Mouse (Mus musculus) kidney, embryonic 14.5 days (tissue): ENCODE data around the gene Kazald1. TPM values are rescaled to one million over a fixed set of nuclear protein-coding genes. Genes with fewer than 3 reads are reported as not detected.

ENCODE experiments used
- ATAC-seq: fragments of 200-750 bp; cut with Nextera tagmentation; 2 replicates; pipeline ENCODE4 v1.8.0; 2017; ENCODE audit warnings: moderate number of reproducible peaks, mild to moderate bottlenecking, moderate TSS enrichment, moderate library complexity; ENCODE audit not compliant: low FRiP score, low TSS enrichment
- H3K27ac ChIP-seq: fragments of 300-500 bp; sonication (generic); 2 replicates; pipeline ENCODE4 v1.5.1; 2014; ENCODE audit warnings: low read depth, mild to moderate bottlenecking, low read length, moderate library complexity, mixed read lengths
- H3K27me3 ChIP-seq: fragments of 300-500 bp; sonication (generic); 2 replicates; pipeline ENCODE4 v1.6.1; 2014; ENCODE audit warnings: mild to moderate bottlenecking, low read length; ENCODE audit not compliant: control insufficient read depth, insufficient read depth
- H3K36me3 ChIP-seq: fragments of 300-500 bp; sonication (generic); 2 replicates; pipeline ENCODE4 v1.6.1; 2014; ENCODE audit warnings: low read length, mixed read lengths; ENCODE audit not compliant: control insufficient read depth, insufficient read depth
- H3K4me1 ChIP-seq: fragments of 300-500 bp; sonication (generic); 2 replicates; pipeline ENCODE4 v1.6.1; 2014; ENCODE audit warnings: low read length, mixed read lengths; ENCODE audit not compliant: control insufficient read depth, insufficient read depth
- H3K4me2 ChIP-seq: fragments of 300-500 bp; sonication (generic); replicated peaks from 2 replicates; pipeline ENCODE4 v1.6.1; 2014; ENCODE audit warnings: low read depth, mild to moderate bottlenecking, low read length
- H3K4me3 ChIP-seq: fragments of 300-500 bp; sonication (generic); 2 replicates; pipeline ENCODE4 v1.5.1; 2014; ENCODE audit warnings: mild to moderate bottlenecking, low read length
- H3K9ac ChIP-seq: fragments of 300-500 bp; sonication (generic); 2 replicates; pipeline ENCODE4 v1.6.1; 2014; ENCODE audit warnings: low read depth, mild to moderate bottlenecking, low read length, moderate library complexity
- H3K9me3 ChIP-seq: fragments of 300-500 bp; sonication (generic); 2 replicates; pipeline ENCODE4 v1.6.1; 2016; ENCODE audit warnings: low read length; ENCODE audit not compliant: control insufficient read depth
- WGBS: fragments of 180-500 bp; shearing (Covaris S2); extraction: QIAGEN DNeasy Blood & Tissue Kit; methylation state at CpG from one replicate; pipeline ENCODE4 v1.1.7; 2014; 5-methylcytosine and 5-hydroxymethylcytosine counted together
- polyA plus RNA-seq: library from polyadenylated mRNA; unstranded; fragments of >200 nt; fragmentation: Nextera tagmentation; extraction: Ambion mirVana; gene quantifications from 2 replicates; pipeline ENCODE4 v1.2.1, GENCODE M21; 2014

Gene Kazald1
- polyA plus RNA-seq, 1 experiment from 2014 or later = 10.7 TPM

DNA sequence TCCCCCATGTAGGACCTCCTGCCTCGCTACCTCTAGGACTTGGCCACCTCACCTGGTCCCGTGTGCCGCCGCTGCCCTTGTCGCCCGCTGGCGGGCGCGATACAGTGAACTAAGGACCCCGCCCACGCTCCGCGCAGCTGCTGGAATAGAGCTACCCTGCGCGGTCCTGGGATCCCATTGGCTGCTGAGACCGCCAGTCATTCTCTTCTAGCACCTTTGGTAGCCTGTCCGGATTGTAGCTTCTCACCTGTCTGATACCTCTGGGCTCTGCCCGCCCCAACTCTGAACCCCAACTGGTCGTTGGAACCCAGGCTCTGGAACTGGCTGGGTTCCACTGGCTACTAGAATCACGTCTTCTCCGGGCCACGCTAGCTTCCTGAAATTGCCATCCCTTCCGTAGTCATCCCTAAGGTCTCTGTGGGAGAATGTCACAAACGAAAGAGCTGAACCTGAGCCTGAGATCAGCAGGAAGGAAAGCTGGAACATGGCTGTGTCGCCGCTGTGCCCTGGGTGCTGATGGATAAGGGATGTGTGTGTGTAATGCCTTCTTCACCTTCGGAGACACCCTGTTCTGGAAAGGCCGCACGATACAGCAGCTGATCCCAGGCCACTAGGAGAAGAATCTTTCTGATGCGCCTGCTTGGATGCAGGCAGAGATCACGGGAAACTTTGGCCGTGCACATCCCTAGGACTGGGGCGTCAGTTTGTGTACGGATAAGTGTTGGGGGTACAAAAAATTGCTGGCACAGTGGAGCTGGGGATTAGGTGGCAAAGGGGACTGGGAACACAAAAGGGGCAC is 28.3 kb upstream of the Kazald1 start:
- Histone ChIP-seq H3K9ac (peak overlapping the region; percentile 60; the same call in 1 of the 2 replicates), H3K4me3 (peak overlapping the region; percentile 46), H3K36me3 (0 out of 2 replicates have a peak, but pooled peaks cover 4% of the 10 kb centered on the region), H3K9me3 (no peaks in the 10 kb centered on the region), H3K27ac (peak overlapping the region; percentile 81; the same call in 1 of the 2 replicates), H3K4me1 (peaks cover 27% of the 10 kb centered on the region), H3K4me2 (peak overlapping the region; percentile 86), H3K27me3 (peaks cover 13% of the 10 kb centered on the region)
- ATAC-seq = peak; percentile 37
- 3% methylated on average over 34 of the region's 34 CpGs for WGBS

DNA sequence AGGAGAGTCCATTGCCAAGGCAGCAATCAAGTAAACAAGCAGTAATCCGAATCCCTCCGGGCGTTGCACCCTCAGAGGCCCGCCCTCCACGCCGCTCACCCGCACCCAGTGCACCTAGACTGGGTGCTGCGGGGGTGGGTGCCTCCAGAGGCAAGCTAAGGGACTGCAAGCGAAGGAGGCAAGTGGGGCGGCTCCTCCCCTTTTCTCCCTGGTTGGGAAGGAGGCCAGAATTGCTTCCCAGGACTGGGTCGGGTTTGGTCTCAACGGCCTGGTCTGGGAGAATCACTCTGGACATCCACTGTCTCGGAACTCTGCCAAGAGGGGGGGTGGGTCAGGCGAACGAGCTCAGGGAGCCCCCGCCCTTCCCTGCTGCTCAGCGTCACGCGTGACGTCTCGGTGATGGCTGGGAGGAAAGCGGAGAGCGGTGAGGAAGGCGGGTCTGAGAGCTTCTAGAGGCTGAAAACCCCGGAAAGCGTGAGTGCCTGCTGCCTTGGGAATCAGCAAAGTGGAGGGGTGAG is 27.6 kb upstream of the Kazald1 start, which contains the start of gene Sfxn3:
Gene Sfxn3, plus strand, starts transcription at position 87 of the 518 bp plus-strand sequence.
- peak; percentile 75 for ATAC-seq
- Histone ChIP-seq H3K4me2 (peak within 1 kb of the TSS; percentile 86), H3K36me3 (peaks cover 8% of the 10 kb centered on the region; the same call in 1 of the 2 replicates), H3K4me1 (peaks cover 27% of the 10 kb centered on the region), H3K9ac (peak within 1 kb of the TSS; percentile 60), H3K27ac (peak within 1 kb of the TSS; percentile 81), H3K4me3 (peak within 1 kb of the TSS; percentile 46), H3K9me3 (no peaks in the 10 kb centered on the region), H3K27me3 (peaks cover 13% of the 10 kb centered on the region)
- under 1% methylated on average over 26 of the region's 26 CpGs for WGBS

DNA sequence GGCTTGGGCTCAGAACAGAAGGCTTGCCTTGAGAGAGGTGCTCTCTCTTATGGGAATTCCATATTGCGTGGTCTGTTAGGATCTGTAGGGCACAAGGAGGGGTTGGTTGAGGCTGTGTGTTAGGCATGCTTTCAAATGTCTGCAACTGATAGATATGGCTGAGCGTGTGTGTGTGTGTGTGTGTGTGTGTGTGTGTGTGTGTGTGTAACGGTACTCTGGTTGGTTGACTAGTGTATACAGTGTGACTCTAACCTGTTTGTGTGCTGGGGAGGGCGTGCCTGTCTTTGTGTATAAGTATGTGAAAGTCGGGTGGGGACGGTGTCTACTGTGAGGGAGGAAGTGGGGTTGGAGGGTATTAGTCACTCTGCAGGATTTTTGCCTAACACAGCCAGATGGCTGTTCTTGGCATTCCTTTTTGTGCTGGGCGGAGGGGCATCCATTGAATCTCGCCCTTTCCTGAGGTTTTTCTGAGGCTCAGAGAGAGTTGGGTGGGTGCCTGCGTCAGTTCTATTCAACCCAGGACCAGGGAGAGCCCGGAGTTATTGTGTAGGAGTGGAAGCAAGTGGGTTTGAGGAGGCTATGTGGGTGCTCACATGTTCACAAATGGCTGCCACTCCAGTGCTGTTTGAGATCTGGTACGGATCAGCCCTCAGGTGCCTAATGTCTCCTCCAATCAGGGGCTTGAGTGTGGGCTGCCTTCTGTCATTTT is 27.0 kb upstream of the Kazald1 start:
- Histone ChIP-seq H3K4me1 (peaks cover 27% of the 10 kb centered on the region), H3K4me3 (peak overlapping the region; percentile 46), H3K36me3 (peaks cover 11% of the 10 kb centered on the region; the same call in 1 of the 2 replicates), H3K27ac (peak overlapping the region; percentile 81), H3K9me3 (no peaks in the 10 kb centered on the region), H3K9ac (peak overlapping the region; percentile 60), H3K27me3 (peaks cover 13% of the 10 kb centered on the region), H3K4me2 (peak overlapping the region; percentile 86)
- 38% methylated on average over 11 of the region's 11 CpGs for WGBS
- peak; percentile 46 for ATAC-seq

- Histone ChIP-seq H3K9ac (no peak overlapping the region), H3K4me1 (peaks cover 27% of the 10 kb centered on the region), H3K36me3 (peaks cover 11% of the 10 kb centered on the region; the same call in 1 of the 2 replicates), H3K4me3 (peak overlapping the region; percentile 46; the same call in 1 of the 2 replicates), H3K4me2 (peak overlapping the region; percentile 86; the same call in 1 of the 2 replicates), H3K9me3 (no peaks in the 10 kb centered on the region), H3K27me3 (peaks cover 13% of the 10 kb centered on the region), H3K27ac (peak overlapping the region; percentile 81; the same call in 1 of the 2 replicates)
- ATAC-seq = no peak
- 78% methylated on average over 12 of the region's 12 CpGs for WGBS
These were observed 26.2 kb upstream of the Kazald1 start for GRCm38 (mm10) chr19:45048644-45049365.

- Histone ChIP-seq H3K4me3 (no peak overlapping the region), H3K4me2 (no peak overlapping the region), H3K27me3 (peaks cover 10% of the 10 kb centered on the region), H3K9me3 (no peaks in the 10 kb centered on the region), H3K9ac (no peak overlapping the region), H3K4me1 (peaks cover 23% of the 10 kb centered on the region), H3K36me3 (peaks cover 11% of the 10 kb centered on the region; the same call in 1 of the 2 replicates), H3K27ac (no peak overlapping the region)
- 84% methylated on average over 9 of the region's 9 CpGs for WGBS
- no peak for ATAC-seq
These were observed 25.5 kb upstream of the Kazald1 start for GRCm38 (mm10) chr19:45049523-45049922.

GRCm38 (mm10) chr19:45053451-45053850 is 21.6 kb upstream of the Kazald1 start:
- Histone ChIP-seq H3K9ac (no peak overlapping the region), H3K4me2 (no peak overlapping the region), H3K4me3 (no peak overlapping the region), H3K27me3 (no peaks in the 10 kb centered on the region), H3K36me3 (peaks cover 11% of the 10 kb centered on the region; the same call in 1 of the 2 replicates), H3K9me3 (no peaks in the 10 kb centered on the region), H3K27ac (no peak overlapping the region), H3K4me1 (no peaks in the 10 kb centered on the region; the same call in 1 of the 2 replicates)
- 80% methylated on average over 8 of the region's 8 CpGs for WGBS
- ATAC-seq = no peak

- no peak overlapping the region for H3K4me3 ChIP-seq
- no peak overlapping the region for H3K27ac ChIP-seq
- 84% methylated on average over 6 of the region's 6 CpGs for WGBS
These were observed 19.9 kb upstream of the Kazald1 start for GRCm38 (mm10) chr19:45054892-45055690.

DNA sequence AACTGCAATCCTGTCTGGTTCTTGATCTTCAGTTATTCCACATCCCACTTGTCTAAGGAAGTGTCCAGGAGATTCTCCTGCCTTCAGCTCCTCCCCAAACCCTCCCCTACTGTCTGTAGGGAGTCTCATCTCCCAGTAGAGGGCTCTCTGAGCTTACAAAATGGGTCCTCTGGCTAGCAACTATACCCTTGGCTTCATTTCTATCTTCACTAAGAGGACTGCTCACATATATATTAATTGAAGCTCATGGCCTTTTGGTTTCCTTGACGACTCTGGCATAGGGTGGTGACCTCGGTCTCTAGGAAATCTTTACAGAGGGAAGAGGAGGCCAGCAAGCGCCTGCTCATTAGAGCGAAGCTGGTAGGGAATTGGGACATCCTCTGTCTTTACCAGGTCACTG is 18.7 kb upstream of the Kazald1 start:
- Histone ChIP-seq H3K9me3 (no peaks in the 10 kb centered on the region), H3K4me1 (peaks cover 5% of the 10 kb centered on the region), H3K36me3 (peaks cover 7% of the 10 kb centered on the region; the same call in 1 of the 2 replicates), H3K27ac (no peak overlapping the region), H3K4me2 (no peak overlapping the region), H3K27me3 (no peaks in the 10 kb centered on the region), H3K4me3 (no peak overlapping the region), H3K9ac (peak overlapping the region; percentile 14; the same call in 1 of the 2 replicates)
- ATAC-seq = no peak
- WGBS = 32% methylated on average over 4 of the region's 4 CpGs

More at GRCm38 (mm10) chr19:45054892-45055690, 19.9 kb upstream of the Kazald1 start:
- H3K4me2 ChIP-seq = no peak overlapping the region
- peaks cover 11% of the 10 kb centered on the region; the same call in 1 of the 2 replicates for H3K36me3 ChIP-seq
- peaks cover 5% of the 10 kb centered on the region for H3K4me1 ChIP-seq
- H3K9me3 ChIP-seq = no peaks in the 10 kb centered on the region
- no peaks in the 10 kb centered on the region for H3K27me3 ChIP-seq
- ATAC-seq = no peak
- no peak overlapping the region for H3K9ac ChIP-seq
